Mouse (Mus musculus) limb, embryonic 13.5 days (tissue): Measurements from ENCODE around the gene Tbc1d7. TPM values are rescaled to one million over a fixed set of nuclear protein-coding genes. Genes with fewer than 3 reads are reported as not detected.

Experiments
- ATAC-seq: fragments of 200-750 bp; cut with Nextera tagmentation; 2 replicates; pipeline ENCODE4 v1.8.0; 2017; ENCODE audit warnings: low read depth, moderate number of reproducible peaks, moderate TSS enrichment; ENCODE audit not compliant: low FRiP score
- H3K27ac ChIP-seq: fragments of 300-500 bp; sonication (generic); 2 replicates; pipeline ENCODE4 v1.5.1; 2015; ENCODE audit warnings: inconsistent platforms, mild to moderate bottlenecking, moderate library complexity
- H3K27me3 ChIP-seq: fragments of 300-500 bp; sonication (generic); 2 replicates; pipeline ENCODE4 v1.6.1; 2015; ENCODE audit warnings: mild to moderate bottlenecking, inconsistent platforms
- H3K36me3 ChIP-seq: fragments of 300-500 bp; sonication (generic); 2 replicates; pipeline ENCODE4 v1.6.1; 2015; ENCODE audit warnings: inconsistent platforms, mild to moderate bottlenecking, moderate library complexity
- H3K4me1 ChIP-seq: fragments of 300-500 bp; sonication (generic); 2 replicates; pipeline ENCODE4 v1.6.1; 2015; ENCODE audit warnings: inconsistent platforms
- H3K4me2 ChIP-seq: fragments of 300-500 bp; sonication (generic); replicated peaks from 2 replicates; pipeline ENCODE4 v1.6.1; 2015; ENCODE audit warnings: inconsistent platforms, mild to moderate bottlenecking, moderate library complexity
- H3K4me3 ChIP-seq: fragments of 300-500 bp; sonication (generic); 2 replicates; pipeline ENCODE4 v1.5.1; 2015; ENCODE audit warnings: moderate library complexity, mild to moderate bottlenecking, inconsistent platforms
- H3K9ac ChIP-seq: fragments of 300-500 bp; sonication (generic); 2 replicates; pipeline ENCODE4 v1.6.1; 2015; ENCODE audit warnings: mild to moderate bottlenecking, inconsistent platforms
- H3K9me3 ChIP-seq: fragments of 300-500 bp; sonication (generic); 2 replicates; pipeline ENCODE4 v1.6.1; 2016; ENCODE audit warnings: inconsistent platforms
- WGBS: fragments of 180-500 bp; shearing (Covaris S2); methylation state at CpG from one replicate; pipeline ENCODE4 v1.1.7; 2015; 5-methylcytosine and 5-hydroxymethylcytosine counted together
- polyA plus RNA-seq: library from polyadenylated mRNA; unstranded; fragments of >200 nt; fragmentation: Nextera tagmentation; extraction: Ambion mirVana; gene quantifications from 2 replicates; pipeline ENCODE4 v1.2.1, GENCODE M21; 2015

Gene Tbc1d7
- polyA plus RNA-seq, 1 experiment from 2014 or later = 59.0 TPM

GRCm38 (mm10) chr13:43131741-43132191, 39.5 kb downstream of the Tbc1d7 start:
- H3K36me3 ChIP-seq = no peaks in the 10 kb centered on the region
- no peaks in the 10 kb centered on the region for H3K27me3 ChIP-seq
- no peak overlapping the region for H3K9ac ChIP-seq
- H3K27ac ChIP-seq = no peak overlapping the region
- no peak overlapping the region for H3K4me2 ChIP-seq
- H3K4me1 ChIP-seq = peaks cover 30% of the 10 kb centered on the region
- WGBS = 54% methylated on average over 10 of the region's 10 CpGs
- H3K4me3 ChIP-seq = no peak overlapping the region
- no peak for ATAC-seq
- no peaks in the 10 kb centered on the region for H3K9me3 ChIP-seq

DNA sequence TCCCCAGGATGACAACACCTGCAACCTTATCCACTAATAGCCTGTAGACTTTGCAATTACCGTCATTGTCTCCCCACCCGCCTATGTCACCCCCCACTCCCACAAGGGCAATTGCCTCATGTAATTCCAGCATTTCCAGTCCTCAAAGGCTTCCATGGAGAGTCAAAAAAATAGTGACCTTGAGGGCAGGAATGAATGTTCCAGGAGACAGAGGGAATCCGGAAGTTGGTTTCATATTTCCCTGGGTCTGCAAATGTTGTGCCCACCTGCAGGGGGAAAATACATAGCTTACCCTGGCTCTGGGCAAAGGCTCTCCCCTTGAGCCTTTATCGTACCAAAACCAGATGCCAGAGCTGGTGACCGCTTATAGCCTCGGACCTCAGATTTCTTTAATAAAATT, 41.1 kb downstream of the Tbc1d7 start:
- no peak overlapping the region for H3K27ac ChIP-seq
- no peaks in the 10 kb centered on the region for H3K27me3 ChIP-seq
- no peaks in the 10 kb centered on the region for H3K36me3 ChIP-seq
- WGBS = 31% methylated on average over 6 of the region's 6 CpGs
- no peaks in the 10 kb centered on the region for H3K9me3 ChIP-seq
- no peak overlapping the region for H3K4me3 ChIP-seq
- ATAC-seq = no peak
- no peak overlapping the region for H3K9ac ChIP-seq
- H3K4me2 ChIP-seq = no peak overlapping the region
- H3K4me1 ChIP-seq = peaks cover 30% of the 10 kb centered on the region

- no peaks in the 10 kb centered on the region for H3K9me3 ChIP-seq
- peak; percentile 61; the same call in 1 of the 2 replicates for ATAC-seq
- H3K36me3 ChIP-seq = no peaks in the 10 kb centered on the region
- no peak overlapping the region for H3K4me3 ChIP-seq
- no peaks in the 10 kb centered on the region for H3K27me3 ChIP-seq
- H3K27ac ChIP-seq = no peak overlapping the region
- WGBS = 18% methylated on average over 4 of the region's 4 CpGs
- peaks cover 23% of the 10 kb centered on the region for H3K4me1 ChIP-seq
- H3K9ac ChIP-seq = no peak overlapping the region
- no peak overlapping the region for H3K4me2 ChIP-seq
Measured at GRCm38 (mm10) chr13:43124683-43125074, 46.6 kb downstream of the Tbc1d7 start.

GRCm38 (mm10) chr13:43123895-43124682, 47.2 kb downstream of the Tbc1d7 start:
- Histone ChIP-seq H3K36me3 (no peaks in the 10 kb centered on the region), H3K9me3 (no peaks in the 10 kb centered on the region), H3K27me3 (no peaks in the 10 kb centered on the region), H3K9ac (no peak overlapping the region), H3K4me1 (peaks cover 23% of the 10 kb centered on the region), H3K4me3 (no peak overlapping the region), H3K27ac (no peak overlapping the region), H3K4me2 (peak overlapping the region; percentile 14; the same call in 1 of the 2 replicates)
- no peak for ATAC-seq
- WGBS = 53% methylated on average over 17 of the region's 17 CpGs

- Histone ChIP-seq H3K4me1 (peaks cover 23% of the 10 kb centered on the region), H3K27me3 (no peaks in the 10 kb centered on the region), H3K9me3 (no peaks in the 10 kb centered on the region), H3K27ac (no peak overlapping the region), H3K4me3 (no peak overlapping the region), H3K36me3 (no peaks in the 10 kb centered on the region), H3K9ac (no peak overlapping the region), H3K4me2 (no peak overlapping the region)
- 77% methylated on average over 16 of the region's 16 CpGs for WGBS
- ATAC-seq = no peak
Measured at GRCm38 (mm10) chr13:43122306-43123070, 48.8 kb downstream of the Tbc1d7 start.

DNA sequence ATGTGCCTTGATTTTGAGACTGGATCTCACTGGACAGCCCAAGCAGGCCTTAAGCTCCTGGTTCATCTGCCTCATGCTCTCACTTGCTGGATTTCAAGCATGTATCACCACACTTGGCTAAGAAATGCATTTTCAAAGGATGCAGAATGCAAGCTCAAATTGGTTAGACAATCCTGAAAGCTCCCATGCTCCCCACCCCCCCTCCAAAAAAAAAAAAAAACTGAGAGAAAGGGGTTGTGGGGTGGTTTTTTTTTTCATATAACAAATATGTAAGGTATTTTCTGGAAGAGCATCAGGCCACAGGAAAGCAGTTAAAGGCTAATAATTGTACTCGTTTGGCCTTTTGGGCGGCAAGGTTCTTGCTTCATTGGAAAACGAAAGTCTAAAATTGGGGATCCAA, 58.2 kb downstream of the Tbc1d7 start:
- H3K9ac ChIP-seq = no peak overlapping the region
- H3K4me3 ChIP-seq = no peak overlapping the region
- H3K4me2 ChIP-seq = no peak overlapping the region
- 81% methylated on average over 3 of the region's 3 CpGs for WGBS
- no peaks in the 10 kb centered on the region for H3K27me3 ChIP-seq
- no peaks in the 10 kb centered on the region for H3K36me3 ChIP-seq
- peaks cover 6% of the 10 kb centered on the region; the same call in 1 of the 2 replicates for H3K9me3 ChIP-seq
- no peak for ATAC-seq
- no peaks in the 10 kb centered on the region for H3K4me1 ChIP-seq
- no peak overlapping the region for H3K27ac ChIP-seq

DNA sequence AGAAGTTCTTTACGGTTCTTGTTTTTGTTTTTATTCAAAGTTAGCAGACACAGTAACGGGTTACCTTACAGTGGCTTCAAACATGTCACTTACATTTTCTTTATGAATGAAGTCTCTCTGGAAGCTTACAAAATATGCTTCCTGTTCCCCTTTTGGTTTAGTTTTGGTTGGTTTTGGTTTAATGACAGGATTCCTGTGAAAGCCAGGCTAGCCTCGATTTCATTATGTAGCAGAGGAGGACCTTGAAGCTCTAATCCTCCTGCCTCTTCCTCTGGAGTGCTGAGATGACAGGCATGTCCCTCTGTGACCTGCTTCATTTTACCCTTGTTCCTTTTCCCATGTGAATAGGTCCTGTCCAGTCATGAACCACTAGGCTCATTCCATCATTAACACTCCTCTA, 58.6 kb downstream of the Tbc1d7 start:
- Histone ChIP-seq H3K9me3 (peaks cover 6% of the 10 kb centered on the region; the same call in 1 of the 2 replicates), H3K27me3 (no peaks in the 10 kb centered on the region), H3K36me3 (no peaks in the 10 kb centered on the region), H3K27ac (no peak overlapping the region), H3K4me2 (no peak overlapping the region), H3K4me1 (no peaks in the 10 kb centered on the region), H3K9ac (no peak overlapping the region), H3K4me3 (no peak overlapping the region)
- no peak for ATAC-seq
- 86% methylated on average over 3 of the region's 3 CpGs for WGBS

- 75% methylated on average over 7 of the region's 7 CpGs for WGBS
- Histone ChIP-seq H3K4me3 (no peak overlapping the region), H3K9me3 (peaks cover 6% of the 10 kb centered on the region; the same call in 1 of the 2 replicates), H3K4me1 (no peaks in the 10 kb centered on the region), H3K36me3 (no peaks in the 10 kb centered on the region), H3K4me2 (no peak overlapping the region), H3K27me3 (no peaks in the 10 kb centered on the region), H3K9ac (no peak overlapping the region), H3K27ac (no peak overlapping the region)
- no peak for ATAC-seq
Measured at GRCm38 (mm10) chr13:43112280-43112679, 59.0 kb downstream of the Tbc1d7 start.

- Histone ChIP-seq H3K27ac (no peak overlapping the region), H3K9ac (no peak overlapping the region), H3K36me3 (no peaks in the 10 kb centered on the region), H3K9me3 (peaks cover 5% of the 10 kb centered on the region; the same call in 1 of the 2 replicates), H3K4me1 (0 out of 2 replicates have a peak, but pooled peaks cover 3% of the 10 kb centered on the region), H3K4me3 (no peak overlapping the region), H3K27me3 (no peaks in the 10 kb centered on the region), H3K4me2 (no peak overlapping the region)
- no peak for ATAC-seq
- WGBS = 96% methylated on average over 9 of the region's 9 CpGs
Measured at GRCm38 (mm10) chr13:43104496-43104895, 66.8 kb downstream of the Tbc1d7 start.

DNA sequence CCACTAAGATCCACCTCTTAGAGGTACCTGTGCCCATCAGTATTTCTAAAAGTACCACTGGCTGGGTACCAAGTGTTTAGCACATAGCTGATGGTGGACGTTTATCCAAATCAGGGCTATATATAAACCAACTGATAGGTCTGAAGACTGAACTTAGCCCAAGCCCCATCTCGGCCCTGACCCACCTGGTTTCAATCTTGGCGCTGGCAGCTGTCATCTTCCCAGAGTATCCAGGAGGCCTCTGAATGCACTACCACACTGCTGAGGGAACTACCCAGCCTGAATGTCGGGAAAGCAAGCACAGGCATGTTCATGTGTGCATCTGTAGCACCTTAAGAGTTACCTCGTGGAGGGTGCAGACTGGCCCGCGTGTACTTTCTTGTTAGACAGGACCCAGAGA, 68.4 kb downstream of the Tbc1d7 start:
- Histone ChIP-seq H3K9ac (no peak overlapping the region), H3K4me1 (0 out of 2 replicates have a peak, but pooled peaks cover 3% of the 10 kb centered on the region), H3K27ac (no peak overlapping the region), H3K27me3 (no peaks in the 10 kb centered on the region), H3K4me3 (no peak overlapping the region), H3K4me2 (no peak overlapping the region), H3K36me3 (no peaks in the 10 kb centered on the region), H3K9me3 (peaks cover 5% of the 10 kb centered on the region; the same call in 1 of the 2 replicates)
- WGBS = 63% methylated on average over 7 of the region's 7 CpGs
- no peak for ATAC-seq
